Mouse (Mus musculus) hindbrain, embryonic 12.5 days (tissue): ENCODE results near the gene Gpr45. TPM values are rescaled to one million over a fixed set of nuclear protein-coding genes. Genes with fewer than 3 reads are reported as not detected.

Experiments used
- ATAC-seq: fragments of 200-750 bp; cut with Nextera tagmentation; 2 replicates; pipeline ENCODE4 v1.8.0; 2017; ENCODE audit warnings: moderate TSS enrichment; ENCODE audit not compliant: low FRiP score
- H3K27ac ChIP-seq: fragments of 300-500 bp; sonication (generic); 2 replicates; pipeline ENCODE4 v1.5.1; 2016; ENCODE audit warnings: mild to moderate bottlenecking
- H3K27me3 ChIP-seq: fragments of 300-500 bp; sonication (generic); 2 replicates; pipeline ENCODE4 v1.6.1; 2016; ENCODE audit warnings: mild to moderate bottlenecking
- H3K36me3 ChIP-seq: fragments of 300-500 bp; sonication (generic); 2 replicates; pipeline ENCODE4 v1.6.1; 2016; ENCODE audit warnings: mild to moderate bottlenecking
- H3K4me1 ChIP-seq: fragments of 300-500 bp; sonication (generic); 2 replicates; pipeline ENCODE4 v1.6.1; 2016
- H3K4me2 ChIP-seq: fragments of 300-500 bp; sonication (generic); replicated peaks from 2 replicates; pipeline ENCODE4 v1.6.1; 2016; ENCODE audit warnings: mild to moderate bottlenecking
- H3K4me3 ChIP-seq: fragments of 300-500 bp; sonication (generic); 2 replicates; pipeline ENCODE4 v1.5.1; 2016; ENCODE audit warnings: mild to moderate bottlenecking
- H3K9ac ChIP-seq: fragments of 300-500 bp; sonication (generic); 2 replicates; pipeline ENCODE4 v1.6.1; 2016; ENCODE audit warnings: mild to moderate bottlenecking, moderate library complexity
- H3K9me3 ChIP-seq: fragments of 300-500 bp; sonication (generic); replicated peaks from 2 replicates; pipeline ENCODE4 v1.6.1; 2016; ENCODE audit warnings: mild to moderate bottlenecking
- WGBS: fragments of 180-500 bp; shearing (Covaris S2); methylation state at CpG from one replicate; pipeline ENCODE4 v1.1.7; 2016; 5-methylcytosine and 5-hydroxymethylcytosine counted together
- microRNA-seq: library from miRNA; unstranded; fragments of <30 nt; microRNA quantifications from one replicate; pipeline ENCODE4, GENCODE M21; 2017
- polyA plus RNA-seq: library from polyadenylated mRNA; unstranded; fragments of >200 nt; fragmentation: Nextera tagmentation; extraction: Ambion mirVana; gene quantifications from 2 replicates; pipeline ENCODE4 v1.2.1, GENCODE M21; 2016

Gene Gpr45
- polyA plus RNA-seq, 1 experiment from 2014 or later: 15.0 TPM

- 0 out of 2 replicates have a peak, but pooled peaks have one; percentile 6 for ATAC-seq
- Histone ChIP-seq H3K9me3 (no peaks in the 10 kb centered on the region), H3K36me3 (peaks cover 67% of the 10 kb centered on the region), H3K27me3 (no peaks in the 10 kb centered on the region), H3K9ac (no peak overlapping the region), H3K4me2 (no peak overlapping the region), H3K4me1 (peaks cover 7% of the 10 kb centered on the region; the same call in 1 of the 2 replicates), H3K27ac (no peak overlapping the region), H3K4me3 (no peak overlapping the region)
- WGBS: 93% methylated on average over 5 of the region's 5 CpGs
Observed at GRCm38 (mm10) chr1:43051903-43052302, 99.2 kb downstream of the Gpr45 start.

- Histone ChIP-seq H3K27ac (no peak overlapping the region), H3K4me1 (0 out of 2 replicates have a peak, but pooled peaks cover 2% of the 10 kb centered on the region), H3K9ac (no peak overlapping the region), H3K27me3 (no peaks in the 10 kb centered on the region), H3K4me2 (no peak overlapping the region), H3K36me3 (peaks cover 35% of the 10 kb centered on the region), H3K4me3 (no peak overlapping the region), H3K9me3 (no peaks in the 10 kb centered on the region)
- ATAC-seq: peak; percentile 94
- WGBS: 53% methylated on average over 9 of the region's 9 CpGs
Observed at GRCm38 (mm10) chr1:43065615-43066310, 113.1 kb downstream of the Gpr45 start.

- H3K9me3 ChIP-seq: no peaks in the 10 kb centered on the region
- 90% methylated on average over 8 of the region's 8 CpGs for WGBS
- H3K27ac ChIP-seq: no peak overlapping the region
- H3K4me2 ChIP-seq: no peak overlapping the region
- peaks cover 33% of the 10 kb centered on the region; the same call in 1 of the 2 replicates for H3K36me3 ChIP-seq
- 0 out of 2 replicates have a peak, but pooled peaks cover 2% of the 10 kb centered on the region for H3K4me1 ChIP-seq
- ATAC-seq: no peak
- no peaks in the 10 kb centered on the region for H3K27me3 ChIP-seq
- H3K9ac ChIP-seq: no peak overlapping the region
- no peak overlapping the region for H3K4me3 ChIP-seq
Observed at GRCm38 (mm10) chr1:43066573-43066972, 113.9 kb downstream of the Gpr45 start.

- H3K27me3 ChIP-seq: no peaks in the 10 kb centered on the region
- H3K4me3 ChIP-seq: no peak overlapping the region
- H3K9ac ChIP-seq: no peak overlapping the region
- 86% methylated on average over 7 of the region's 7 CpGs for WGBS
- no peaks in the 10 kb centered on the region for H3K9me3 ChIP-seq
- no peak overlapping the region for H3K4me2 ChIP-seq
- no peak for ATAC-seq
- H3K27ac ChIP-seq: no peak overlapping the region
- 0 out of 2 replicates have a peak, but pooled peaks cover 2% of the 10 kb centered on the region for H3K4me1 ChIP-seq
- peaks cover 25% of the 10 kb centered on the region; the same call in 1 of the 2 replicates for H3K36me3 ChIP-seq
Observed at GRCm38 (mm10) chr1:43067551-43067950, 114.9 kb downstream of the Gpr45 start.

DNA sequence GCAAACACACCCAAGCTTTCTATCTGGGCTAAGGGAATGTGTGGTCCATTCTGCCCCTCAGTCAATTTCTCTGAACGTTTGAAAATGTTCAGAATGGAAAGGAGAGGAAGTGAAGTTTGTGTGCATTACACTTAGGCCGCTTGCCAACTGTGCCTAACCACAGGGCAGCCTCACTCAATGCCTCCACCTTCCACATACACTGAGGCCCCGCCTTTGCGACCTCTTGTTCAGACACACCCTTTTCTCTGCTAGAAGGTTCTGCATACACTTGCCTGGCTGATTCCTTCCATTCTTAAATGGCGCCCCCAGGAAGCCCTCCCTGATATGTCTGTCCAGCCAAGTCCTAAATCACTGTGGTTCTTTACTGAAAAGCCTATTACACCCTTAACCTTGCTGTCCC lies 118.1 kb downstream of the Gpr45 start:
- no peak overlapping the region for H3K27ac ChIP-seq
- H3K27me3 ChIP-seq: no peaks in the 10 kb centered on the region
- H3K9me3 ChIP-seq: no peaks in the 10 kb centered on the region
- H3K4me1 ChIP-seq: 0 out of 2 replicates have a peak, but pooled peaks cover 1% of the 10 kb centered on the region
- H3K36me3 ChIP-seq: peaks cover 33% of the 10 kb centered on the region
- H3K9ac ChIP-seq: no peak overlapping the region
- no peak overlapping the region for H3K4me3 ChIP-seq
- H3K4me2 ChIP-seq: no peak overlapping the region
- WGBS: 85% methylated on average over 5 of the region's 5 CpGs
- ATAC-seq: no peak

GRCm38 (mm10) chr1:43072028-43072427 lies 119.4 kb downstream of the Gpr45 start:
- Histone ChIP-seq H3K27ac (no peak overlapping the region), H3K36me3 (peaks cover 40% of the 10 kb centered on the region), H3K4me2 (no peak overlapping the region), H3K4me1 (no peaks in the 10 kb centered on the region), H3K9me3 (no peaks in the 10 kb centered on the region), H3K4me3 (no peak overlapping the region), H3K27me3 (no peaks in the 10 kb centered on the region), H3K9ac (no peak overlapping the region)
- 92% methylated on average over 8 of the region's 8 CpGs for WGBS
- ATAC-seq: no peak

GRCm38 (mm10) chr1:43072561-43072960 lies 119.9 kb downstream of the Gpr45 start:
- ATAC-seq: no peak
- Histone ChIP-seq H3K9me3 (no peaks in the 10 kb centered on the region), H3K4me3 (no peak overlapping the region), H3K4me1 (no peaks in the 10 kb centered on the region), H3K27me3 (no peaks in the 10 kb centered on the region), H3K9ac (no peak overlapping the region), H3K36me3 (peaks cover 35% of the 10 kb centered on the region), H3K27ac (no peak overlapping the region), H3K4me2 (no peak overlapping the region)
- WGBS: 70% methylated on average over 1 of the region's 1 CpGs

GRCm38 (mm10) chr1:43074791-43075190 lies 122.1 kb downstream of the Gpr45 start:
- H3K9me3 ChIP-seq: no peaks in the 10 kb centered on the region
- H3K36me3 ChIP-seq: peaks cover 29% of the 10 kb centered on the region
- H3K27me3 ChIP-seq: no peaks in the 10 kb centered on the region
- no peak overlapping the region for H3K9ac ChIP-seq
- WGBS: 90% methylated on average over 2 of the region's 2 CpGs
- H3K27ac ChIP-seq: no peak overlapping the region
- no peak overlapping the region for H3K4me2 ChIP-seq
- H3K4me3 ChIP-seq: no peak overlapping the region
- no peaks in the 10 kb centered on the region for H3K4me1 ChIP-seq
- ATAC-seq: no peak

GRCm38 (mm10) chr1:43078124-43078523 lies 125.5 kb downstream of the Gpr45 start:
- WGBS: 85% methylated on average over 2 of the region's 2 CpGs
- no peak for ATAC-seq

DNA sequence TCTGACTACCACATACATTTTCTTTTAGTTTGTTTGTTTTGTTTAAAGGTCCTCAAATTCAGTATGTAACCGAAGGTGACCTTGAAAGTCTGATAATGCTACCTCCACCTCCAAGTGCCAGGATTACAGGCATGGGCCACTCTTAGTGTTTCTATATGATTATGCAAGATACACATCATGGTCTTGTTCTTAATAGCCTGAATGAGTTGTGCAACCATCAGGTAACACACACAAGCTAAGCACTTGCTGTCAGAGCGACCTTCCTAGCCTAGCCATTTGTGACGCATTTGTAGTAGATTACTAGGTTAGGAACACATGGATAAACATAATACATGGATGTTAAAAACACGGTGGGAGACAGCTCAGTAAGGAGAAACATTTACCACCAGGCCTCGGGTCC lies 130.3 kb downstream of the Gpr45 start:
- ATAC-seq: no peak

More at GRCm38 (mm10) chr1:43078124-43078523, 125.5 kb downstream of the Gpr45 start:
- Histone ChIP-seq H3K4me2 (no peak overlapping the region), H3K4me1 (no peaks in the 10 kb centered on the region), H3K27me3 (no peaks in the 10 kb centered on the region), H3K9ac (no peak overlapping the region), H3K27ac (no peak overlapping the region), H3K36me3 (peaks cover 19% of the 10 kb centered on the region), H3K9me3 (no peaks in the 10 kb centered on the region), H3K4me3 (no peak overlapping the region)

More for the DNA sequence above, 130.3 kb downstream of the Gpr45 start:
- Histone ChIP-seq H3K4me3 (no peak overlapping the region), H3K27me3 (no peaks in the 10 kb centered on the region), H3K9ac (no peak overlapping the region), H3K4me2 (no peak overlapping the region), H3K9me3 (no peaks in the 10 kb centered on the region), H3K36me3 (no peaks in the 10 kb centered on the region), H3K27ac (no peak overlapping the region), H3K4me1 (no peaks in the 10 kb centered on the region; the same call in 1 of the 2 replicates)
- whole genome bisulfite sequencing: 92% methylated on average over 5 of the region's 5 CpGs

Small RNA genes within 50 kb of the gene (microRNA-seq; reads per million reads assigned to microRNA genes)
- not detected for gene Gm24001

Other genes with a start within 250 kb of the Gpr45 start
- 39.7 and 40.5 TPM in 2 replicates for gene Mrps9, start 101.6 kb upstream of the Gpr45 start, polyA plus RNA-seq
- gene Tgfbrap1, start 145.8 kb downstream of the Gpr45 start, polyA plus RNA-seq: 16.9 and 17.2 TPM in 2 replicates
- 46.3 and 46.7 TPM in 2 replicates for gene AI597479, start 145.8 kb downstream of the Gpr45 start, polyA plus RNA-seq
- gene Fhl2, start 244.1 kb downstream of the Gpr45 start, polyA plus RNA-seq: 11.8 and 13.6 TPM in 2 replicates